Mouse (Mus musculus) olfactory bulb, adult 2 months (tissue): ENCODE measurements around the gene Ccdc86.

Experiments
- CTCF ChIP-seq: fragments of 200-500 bp; IDR thresholded peaks from 2 replicates; pipeline ENCODE4 v1.5.1; 2012; ENCODE audit warnings: low read depth, mild to moderate bottlenecking, low read length, moderate library complexity; ENCODE audit not compliant: insufficient read depth
- POLR2A ChIP-seq: fragments of 200-500 bp; IDR thresholded peaks from 2 replicates; pipeline ENCODE4 v1.6.1; 2012; ENCODE audit warnings: mild to moderate bottlenecking, low read depth, low read length, moderate library complexity; ENCODE audit not compliant: insufficient read depth

GRCm38 (mm10) chr19:10921058-10921457 lies 28.0 kb downstream of the Ccdc86 start:
- TF ChIP-seq CTCF (no peak), POLR2A (no peak)
